Mouse (Mus musculus): Measurements from ENCODE around the gene Med11. TPM values are rescaled to one million over a fixed set of nuclear protein-coding genes. Genes with fewer than 3 reads are reported as not detected.
"Not testable (repeated sequence)": the region's sequence is repeated elsewhere in the genome, so short reads cannot be mapped to it uniquely, and the experiment has no call there.

The Med11 gene
- total RNA-seq, 1 experiment from 2014 or later: 18.1 TPM

- no peak for DNase-seq
Measured at GRCm38 (mm10) chr11:70446756-70447155, 5.0 kb upstream of the Med11 start.

- DNase-seq: no peak
Measured at GRCm38 (mm10) chr11:70447373-70447772, 4.3 kb upstream of the Med11 start.

GRCm38 (mm10) chr11:70450926-70451325, 793 bp upstream of the Med11 start:
- no peak for DNase-seq

- no peak for DNase-seq
Measured at GRCm38 (mm10) chr11:70453261-70454044, 1.7 kb downstream of the Med11 start.

- DNase-seq: no peak
Measured at GRCm38 (mm10) chr11:70458688-70459600, 7.2 kb downstream of the Med11 start, which contains the start of gene Zmynd15. TSS of gene Zmynd15 (plus strand) at chr11:70459433.

- peak; percentile 63 for DNase-seq
Measured at GRCm38 (mm10) chr11:70459601-70460101, 7.9 kb downstream of the Med11 start, which contains the start of gene Cxcl16. TSS of gene Cxcl16 (minus strand) at chr11:70459984.

GRCm38 (mm10) chr11:70463970-70464369, 12.3 kb downstream of the Med11 start:
- no peak for DNase-seq

- DNase-seq: no peak
Measured at GRCm38 (mm10) chr11:70465211-70465610, 13.5 kb downstream of the Med11 start.

GRCm38 (mm10) chr11:70465824-70466223, 14.1 kb downstream of the Med11 start:
- DNase-seq: peak; percentile 46

- no peak for DNase-seq
Measured at GRCm38 (mm10) chr11:70467902-70468619, 16.3 kb downstream of the Med11 start.

GRCm38 (mm10) chr11:70469764-70470163, 18.0 kb downstream of the Med11 start:
- no peak for DNase-seq

- DNase-seq: peak; percentile 56
Measured at GRCm38 (mm10) chr11:70472716-70473115, 21.0 kb downstream of the Med11 start.

- not testable (repeated sequence) for DNase-seq
Measured at GRCm38 (mm10) chr11:70473291-70473690, 21.6 kb downstream of the Med11 start.

- no peak for DNase-seq
Measured at GRCm38 (mm10) chr11:70474872-70475534, 23.3 kb downstream of the Med11 start.

GRCm38 (mm10) chr11:70485498-70485897, 33.8 kb downstream of the Med11 start:
- DNase-seq: no peak

- DNase-seq: no peak
Measured at GRCm38 (mm10) chr11:70487816-70488215, 36.1 kb downstream of the Med11 start.

GRCm38 (mm10) chr11:70489138-70489537, 37.4 kb downstream of the Med11 start:
- DNase-seq: no peak

- no peak for DNase-seq
Measured at GRCm38 (mm10) chr11:70489684-70490083, 38.0 kb downstream of the Med11 start.

GRCm38 (mm10) chr11:70499566-70500475, 48.1 kb downstream of the Med11 start:
- DNase-seq: peak; percentile 67

GRCm38 (mm10) chr11:70500476-70500812, 48.7 kb downstream of the Med11 start:
- DNase-seq: no peak

GRCm38 (mm10) chr11:70502018-70502417, 50.3 kb downstream of the Med11 start:
- no peak for DNase-seq
